Mouse (Mus musculus): ENCODE results near the gene Capn5. TPM values are rescaled to one million over a fixed set of nuclear protein-coding genes. Genes with fewer than 3 reads are reported as not detected.
A peak's percentile ranks its signal among the peaks of the same experiment; 100 is the strongest.

Capn5 gene
- polyA plus RNA-seq, 1 experiment, result 11.5 TPM

DNA sequence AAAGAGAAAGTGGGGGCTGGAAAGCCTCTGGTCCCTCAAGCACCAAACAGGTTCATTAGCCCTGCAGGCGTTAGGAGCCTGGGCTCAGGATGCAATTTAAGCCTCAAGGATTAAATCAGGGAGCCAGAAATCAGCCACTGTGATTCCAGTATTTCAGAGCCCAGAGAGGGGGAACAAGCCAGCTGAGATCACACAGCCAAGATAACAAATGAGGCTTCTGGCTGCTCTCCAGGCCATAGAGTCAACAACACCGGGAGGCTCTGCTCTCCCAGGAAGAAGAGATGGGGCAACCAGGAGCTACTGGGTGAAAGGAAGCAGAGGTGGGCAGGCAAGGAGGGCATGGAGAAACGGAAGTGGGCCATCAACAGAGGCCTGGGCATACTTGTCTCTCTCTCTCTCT is 14.4 kb downstream of the Capn5 start:
- Histone ChIP-seq H3K4me3 (ENCODE audit: insufficient read depth, low read length) (no peak overlapping the region), H3K4me1 (ENCODE audit: control insufficient read depth, insufficient read depth, low read length) (peaks cover 21% of the 10 kb centered on the region), H3K27ac (ENCODE audit: insufficient read depth, low read depth, low read length) (no peak overlapping the region)
- TF ChIP-seq POLR2A (IDR thresholded peaks at IDR 0.05; ENCODE audit: borderline replicate concordance, low read depth, low read length) (no peak), CTCF (IDR thresholded peaks at IDR 0.05; ENCODE audit: low read depth, low read length) (no peak)

DNA sequence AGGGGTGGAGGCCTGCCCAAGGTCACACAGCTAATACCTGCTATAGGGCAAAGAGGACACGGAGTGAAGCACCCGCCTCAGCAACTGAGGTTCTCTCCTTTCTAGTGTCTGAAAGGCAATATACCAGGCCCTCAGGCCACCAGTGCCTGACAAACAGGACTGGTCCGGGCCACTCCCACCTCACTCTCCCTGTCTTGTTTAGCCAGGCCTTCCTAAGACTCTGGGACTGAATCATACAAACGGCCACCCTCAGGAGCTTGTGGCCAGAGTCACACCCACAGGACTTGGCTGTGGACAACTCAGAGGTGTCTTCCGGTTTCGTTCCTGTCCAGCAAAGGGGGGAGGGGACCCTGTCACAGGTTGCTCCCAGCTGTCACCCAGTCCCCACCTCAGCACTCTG is 15.8 kb downstream of the Capn5 start:
- TF ChIP-seq POLR2A (IDR thresholded peaks at IDR 0.05; ENCODE audit: borderline replicate concordance, low read depth, low read length), result no peak
- no peak for TF ChIP-seq CTCF (IDR thresholded peaks at IDR 0.05; ENCODE audit: low read depth, low read length)
- Histone ChIP-seq H3K4me3 (ENCODE audit: insufficient read depth, low read length) (no peak overlapping the region), H3K4me1 (ENCODE audit: control insufficient read depth, insufficient read depth, low read length) (peaks cover 21% of the 10 kb centered on the region), H3K27ac (ENCODE audit: insufficient read depth, low read depth, low read length) (no peak overlapping the region)

GRCm38 (mm10) chr7:98160041-98160740 is 17.9 kb downstream of the Capn5 start:
- TF ChIP-seq POLR2A (IDR thresholded peaks at IDR 0.05; ENCODE audit: borderline replicate concordance, low read depth, low read length), result no peak
- no peak for TF ChIP-seq CTCF (IDR thresholded peaks at IDR 0.05; ENCODE audit: low read depth, low read length)
- Histone ChIP-seq H3K4me3 (ENCODE audit: insufficient read depth, low read length) (no peak overlapping the region), H3K27ac (ENCODE audit: insufficient read depth, low read depth, low read length) (no peak overlapping the region), H3K4me1 (ENCODE audit: control insufficient read depth, insufficient read depth, low read length) (peaks cover 16% of the 10 kb centered on the region)

DNA sequence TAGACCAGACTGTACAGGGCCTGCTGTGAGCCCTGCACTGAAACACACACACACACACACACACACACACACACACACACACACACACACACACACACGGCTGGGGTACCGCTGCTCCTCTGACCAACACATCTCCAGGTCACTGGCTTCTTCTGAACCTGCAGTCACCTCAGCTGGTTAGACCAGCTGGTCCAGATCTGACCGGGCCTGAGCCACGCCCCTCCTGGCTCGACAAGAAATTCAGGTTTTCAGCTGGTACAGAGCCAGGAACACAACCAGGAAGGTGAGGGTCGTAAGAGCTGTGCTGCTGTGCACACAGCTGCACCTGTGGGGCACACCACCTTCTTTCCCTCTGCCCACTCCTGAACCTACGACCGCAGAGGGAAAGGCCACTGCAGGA is 19.6 kb downstream of the Capn5 start:
- H3K27ac ChIP-seq (ENCODE audit: insufficient read depth, low read depth, low read length), result no peak overlapping the region
- H3K4me3 ChIP-seq (ENCODE audit: insufficient read depth, low read length), result no peak overlapping the region
- H3K4me1 ChIP-seq (ENCODE audit: control insufficient read depth, insufficient read depth, low read length), result peaks cover 2% of the 10 kb centered on the region
- TF ChIP-seq CTCF (IDR thresholded peaks at IDR 0.05; ENCODE audit: low read depth, low read length) (no peak), POLR2A (IDR thresholded peaks at IDR 0.05; ENCODE audit: borderline replicate concordance, low read depth, low read length) (no peak)

DNA sequence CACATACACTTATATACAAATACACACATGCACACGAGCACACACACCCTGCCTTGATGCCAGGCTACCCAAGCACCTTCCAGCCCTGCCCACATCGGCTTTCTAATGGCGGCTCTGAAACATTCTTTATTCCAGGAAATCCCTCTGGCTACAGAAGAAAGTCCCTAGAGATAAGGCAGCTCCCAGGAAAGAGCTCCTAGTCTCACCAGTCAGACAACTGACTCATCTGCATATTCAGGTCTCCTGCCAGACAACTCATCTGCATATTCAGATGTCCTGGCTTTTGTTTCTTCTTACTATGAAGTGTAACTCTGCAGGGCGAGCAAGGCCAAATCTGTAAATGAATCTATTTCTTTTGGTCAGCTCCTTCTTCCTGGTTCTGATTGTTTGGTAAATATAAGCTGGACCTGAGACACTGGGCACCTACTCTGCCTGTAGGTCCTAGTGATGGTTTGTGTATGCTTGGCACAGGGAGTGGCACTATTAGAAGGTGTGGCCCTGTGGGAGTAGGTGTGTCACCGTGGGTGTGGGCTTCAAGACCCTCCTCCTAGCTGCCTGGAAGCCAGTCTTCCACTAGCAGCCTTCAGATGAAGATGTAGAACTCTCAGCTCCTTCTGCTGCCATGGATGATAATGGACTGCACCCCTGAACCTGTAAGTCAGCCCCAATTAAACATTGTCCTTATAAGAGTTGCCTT is 20.3 kb downstream of the Capn5 start:
- TF ChIP-seq POLR2A (IDR thresholded peaks at IDR 0.05; ENCODE audit: borderline replicate concordance, low read depth, low read length), result no peak
- TF ChIP-seq CTCF (IDR thresholded peaks at IDR 0.05; ENCODE audit: low read depth, low read length), result no peak
- peaks cover 2% of the 10 kb centered on the region for H3K4me1 ChIP-seq (ENCODE audit: control insufficient read depth, insufficient read depth, low read length)
- H3K27ac ChIP-seq (ENCODE audit: insufficient read depth, low read depth, low read length), result no peak overlapping the region
- H3K4me3 ChIP-seq (ENCODE audit: insufficient read depth, low read length), result no peak overlapping the region

DNA sequence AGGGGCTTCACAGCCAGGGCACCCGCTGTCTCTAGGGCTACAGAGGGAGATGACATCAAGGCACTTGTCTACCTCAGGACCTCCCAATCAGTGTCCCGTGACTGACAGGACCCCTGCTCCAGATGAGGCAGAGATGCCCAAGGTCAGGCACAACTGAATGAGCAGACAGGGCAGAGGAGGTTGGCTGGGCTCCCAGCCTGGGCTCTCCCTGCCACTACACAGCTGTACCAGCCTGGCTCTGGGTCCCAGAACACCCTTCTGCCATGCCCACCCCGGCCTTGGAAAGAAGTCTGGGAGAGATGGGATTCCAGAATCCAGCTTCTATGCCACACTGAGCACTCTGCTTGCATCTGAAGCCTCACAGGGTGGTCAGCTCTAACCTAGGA is 21.8 kb downstream of the Capn5 start:
- Histone ChIP-seq H3K27ac (ENCODE audit: insufficient read depth, low read depth, low read length) (no peak overlapping the region), H3K4me1 (ENCODE audit: control insufficient read depth, insufficient read depth, low read length) (peaks cover 2% of the 10 kb centered on the region), H3K4me3 (ENCODE audit: insufficient read depth, low read length) (no peak overlapping the region)
- TF ChIP-seq POLR2A (IDR thresholded peaks at IDR 0.05; ENCODE audit: borderline replicate concordance, low read depth, low read length) (no peak), CTCF (IDR thresholded peaks at IDR 0.05; ENCODE audit: low read depth, low read length) (no peak)

DNA sequence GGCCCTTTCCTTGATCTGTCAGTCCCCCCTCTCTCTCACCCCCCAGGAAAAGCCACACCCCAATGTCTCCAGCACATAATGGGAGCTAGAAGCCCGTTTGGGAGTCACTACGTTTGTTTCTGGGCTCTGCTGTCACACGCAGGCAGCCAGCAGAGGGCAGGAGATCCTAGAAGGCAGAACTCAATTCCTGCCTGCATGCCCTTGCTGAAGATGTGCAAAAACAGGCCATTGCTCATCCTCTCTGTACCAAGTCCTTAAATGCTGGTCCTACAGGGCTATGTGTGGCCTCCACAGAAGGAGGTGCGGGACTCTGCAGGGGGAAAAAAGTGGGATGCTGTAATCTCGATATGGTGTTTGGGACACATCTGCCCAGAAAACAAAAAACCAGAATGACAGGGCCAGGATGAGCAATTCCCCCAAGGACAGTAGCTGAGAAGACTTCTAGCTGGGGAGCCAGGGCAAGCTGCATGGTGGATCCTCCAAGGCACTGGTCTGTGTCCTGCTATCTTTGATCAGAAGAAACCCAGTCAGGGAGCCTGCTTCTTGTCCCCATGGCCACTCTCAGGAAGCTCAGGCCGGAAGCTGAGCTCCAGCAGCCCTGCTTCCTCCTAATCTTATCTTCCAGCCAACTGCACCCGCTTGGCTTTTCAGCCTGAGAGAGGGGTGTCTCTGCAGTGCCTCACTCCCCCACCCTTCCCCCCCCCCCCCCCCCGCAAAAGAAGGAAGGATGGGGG is 22.4 kb downstream of the Capn5 start:
- Histone ChIP-seq H3K27ac (ENCODE audit: insufficient read depth, low read depth, low read length) (no peak overlapping the region), H3K4me3 (ENCODE audit: insufficient read depth, low read length) (no peak overlapping the region), H3K4me1 (ENCODE audit: control insufficient read depth, insufficient read depth, low read length) (peaks cover 2% of the 10 kb centered on the region)
- TF ChIP-seq POLR2A (IDR thresholded peaks at IDR 0.05; ENCODE audit: borderline replicate concordance, low read depth, low read length) (no peak), CTCF (IDR thresholded peaks at IDR 0.05; ENCODE audit: low read depth, low read length) (peak; percentile 82)

DNA sequence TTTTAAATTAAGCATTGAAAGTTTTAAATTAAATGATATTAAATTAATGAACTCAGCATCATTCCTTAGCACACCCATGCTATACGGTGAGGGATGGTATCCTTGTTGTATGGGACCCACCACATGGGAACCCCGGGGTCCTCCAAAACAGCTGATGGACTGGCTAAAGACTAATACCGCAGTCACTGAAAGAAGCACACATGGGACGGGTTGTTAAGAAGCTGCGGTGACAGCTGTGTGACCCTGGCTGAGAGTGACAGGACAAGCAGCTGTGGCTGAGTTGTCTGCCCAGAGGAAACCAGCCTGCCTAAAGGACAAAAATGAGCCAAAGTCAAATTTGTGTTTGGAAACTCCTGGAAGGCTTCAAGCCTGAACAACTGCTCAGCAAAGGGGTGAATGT is 24.2 kb downstream of the Capn5 start:
- H3K4me1 ChIP-seq (ENCODE audit: control insufficient read depth, insufficient read depth, low read length), result no peaks in the 10 kb centered on the region
- no peak overlapping the region for H3K27ac ChIP-seq (ENCODE audit: insufficient read depth, low read depth, low read length)
- no peak for TF ChIP-seq CTCF (IDR thresholded peaks at IDR 0.05; ENCODE audit: low read depth, low read length)
- TF ChIP-seq POLR2A (IDR thresholded peaks at IDR 0.05; ENCODE audit: borderline replicate concordance, low read depth, low read length), result no peak
- H3K4me3 ChIP-seq (ENCODE audit: insufficient read depth, low read length), result no peak overlapping the region

DNA sequence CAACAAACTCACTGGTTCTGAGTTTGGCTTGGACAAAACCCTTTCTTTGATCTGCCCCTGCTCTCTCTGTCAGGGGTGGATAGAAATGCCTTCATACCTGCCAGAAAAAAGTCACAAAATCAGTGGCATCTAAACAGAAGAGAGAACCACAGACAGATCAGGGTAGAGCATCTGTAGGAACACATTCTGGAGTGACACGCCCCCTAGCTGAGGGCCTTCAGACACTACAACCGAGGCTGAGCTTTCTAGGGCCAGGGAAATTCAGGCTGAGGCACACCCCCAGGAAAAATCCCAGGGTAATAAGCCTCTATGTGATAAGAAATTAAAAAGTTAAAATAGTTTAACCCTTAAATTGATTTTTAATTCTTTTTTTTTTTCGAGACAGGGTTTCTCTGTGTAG is 24.7 kb downstream of the Capn5 start:
- Histone ChIP-seq H3K27ac (ENCODE audit: insufficient read depth, low read depth, low read length) (no peak overlapping the region), H3K4me3 (ENCODE audit: insufficient read depth, low read length) (no peak overlapping the region), H3K4me1 (ENCODE audit: control insufficient read depth, insufficient read depth, low read length) (no peaks in the 10 kb centered on the region)
- no peak for TF ChIP-seq CTCF (IDR thresholded peaks at IDR 0.05; ENCODE audit: low read depth, low read length)
- no peak for TF ChIP-seq POLR2A (IDR thresholded peaks at IDR 0.05; ENCODE audit: borderline replicate concordance, low read depth, low read length)

GRCm38 (mm10) chr7:98152400-98152799 is 25.7 kb downstream of the Capn5 start:
- Histone ChIP-seq H3K4me3 (ENCODE audit: insufficient read depth, low read length) (no peak overlapping the region), H3K4me1 (ENCODE audit: control insufficient read depth, insufficient read depth, low read length) (no peaks in the 10 kb centered on the region), H3K27ac (ENCODE audit: insufficient read depth, low read depth, low read length) (no peak overlapping the region)
- TF ChIP-seq POLR2A (IDR thresholded peaks at IDR 0.05; ENCODE audit: borderline replicate concordance, low read depth, low read length) (no peak), CTCF (IDR thresholded peaks at IDR 0.05; ENCODE audit: low read depth, low read length) (no peak)
